Comparison of ENCODE assay signal across 21 mouse cellular contexts in genomic region chr14:22372666-22373360, GRCm38 (mm10).
DNase-seq lines count a peak whose midpoint lies in the region; ATAC-seq and TF ChIP-seq lines count a peak whose summit lies in the region.
"Had no signal": no experiment of that assay in that cellular context is flagged by ENCODE, and none has a peak within 500 bp of the region (broad histone marks: within the 10 kb centered on the region; RNA-seq: fewer than 3 reads in every experiment).

No protein-coding gene starts in this region.

- peak; percentile 71 for DNase-seq in heart, adult 11 months
- DNase-seq in heart, postnatal 14 days = no peak
- peak; percentile 2 for DNase-seq in right cerebral cortex, adult 18-20 months
- no peak for DNase-seq in right cerebral cortex, postnatal 25 days
- DNase-seq in spleen, adult 18-20 months = no peak
- DNase-seq: adrenal gland, postnatal 36 days; cerebellum, adult 18-20 months; cerebellum, postnatal 36 days; gastrocnemius, postnatal 10 days; heart, adult 2 months; kidney, adult 2 months; kidney, postnatal 14 days; lung, adult 18-20 months; lung, postnatal 14 days; thymus, postnatal 36 days had no signal

- H3K9ac ChIP-seq in midbrain, embryonic 16.5 days (ENCODE audit: low read depth, low read length) = no peak overlapping the region
- H3K9ac ChIP-seq: heart, embryonic 15.5 days had no signal

- H3K36me3 ChIP-seq in midbrain, embryonic 16.5 days (ENCODE audit: control insufficient read depth, insufficient read depth, low read length) = no peaks in the 10 kb centered on the region
- H3K36me3 ChIP-seq: heart, embryonic 15.5 days; hindbrain, embryonic 10.5 days had no signal

- H3K4me3 ChIP-seq in embryonic fibroblast, embryonic 13.5 days (ENCODE audit: insufficient read depth, low read length) = no peak overlapping the region
- no peak overlapping the region for H3K4me3 ChIP-seq in midbrain, embryonic 16.5 days (ENCODE audit: low read depth, low read length)
- H3K4me3 ChIP-seq: heart, adult 2 months; heart, embryonic 15.5 days; hindbrain, embryonic 10.5 days had no signal

- no peaks in the 10 kb centered on the region for H3K4me1 ChIP-seq in embryonic fibroblast, embryonic 13.5 days (ENCODE audit: control insufficient read depth, insufficient read depth, low read length)
- no peaks in the 10 kb centered on the region for H3K4me1 ChIP-seq in midbrain, embryonic 16.5 days (ENCODE audit: control insufficient read depth, insufficient read depth, low read length)
- H3K4me1 ChIP-seq: heart, embryonic 15.5 days; hindbrain, embryonic 10.5 days had no signal

- WGBS in midbrain, embryonic 16.5 days = 81% methylated on average over 9 of the region's 9 CpGs

- TF ChIP-seq POLR2A in embryonic fibroblast, embryonic 13.5 days (IDR thresholded peaks at IDR 0.05; ENCODE audit: low read depth, low read length) = no peak

- no peaks in the 10 kb centered on the region for H3K27me3 ChIP-seq in midbrain, embryonic 16.5 days (ENCODE audit: control insufficient read depth, insufficient read depth, low read depth, low read length)
- H3K27me3 ChIP-seq: heart, embryonic 15.5 days had no signal

- H3K9me3 ChIP-seq in midbrain, embryonic 16.5 days (replicated peaks; ENCODE audit: control insufficient read depth, low read length, poor library complexity, severe bottlenecking) = no peaks in the 10 kb centered on the region
- H3K9me3 ChIP-seq: heart, embryonic 15.5 days had no signal

- TF ChIP-seq CTCF in embryonic fibroblast, embryonic 13.5 days (IDR thresholded peaks at IDR 0.05; ENCODE audit: borderline replicate concordance, insufficient read depth, low read length) = no peak

- intact Hi-C loops in heart, postnatal 14 days (cut with DNase I) = no loop called here

- peak overlapping the region; percentile 9; the same call in 1 of the 2 replicates for H3K27ac ChIP-seq in embryonic fibroblast, embryonic 13.5 days (ENCODE audit: insufficient read depth, low read length)
- no peak overlapping the region for H3K27ac ChIP-seq in midbrain, embryonic 16.5 days (ENCODE audit: low read length)
- H3K27ac ChIP-seq: heart, adult 2 months; heart, embryonic 15.5 days; hindbrain, embryonic 10.5 days; hindbrain, postnatal 0 days had no signal

- no peak for ATAC-seq in midbrain, embryonic 16.5 days
- ATAC-seq: forebrain, embryonic 16.5 days; hindbrain, postnatal 0 days had no signal

- no peak overlapping the region for H3K4me2 ChIP-seq in midbrain, embryonic 16.5 days (ENCODE audit: low read length)
- H3K4me2 ChIP-seq: heart, embryonic 15.5 days had no signal

Comparison
In these comparisons a context has a peak if more than half of its experiments do, and no peak if none do; other contexts are left out.
1. DNase-seq: peak in heart, adult 11 months (single experiment) and right cerebral cortex, adult 18-20 months (single experiment); none in heart, postnatal 14 days (0 of 2), right cerebral cortex, postnatal 25 days (single experiment) and spleen, adult 18-20 months (0 of 2).